Mouse (Mus musculus) Muller cell, postnatal 12 days (primary cell): Measurements from ENCODE around the gene Vstm4.

ENCODE experiments used
- DNase-seq: peaks from one replicate; pipeline ENCODE4 v3.0.0-alpha.2; 2015; ENCODE audit errors: inconsistent ontology term

Vstm4 gene

GRCm38 (mm10) chr14:32947512-32947911, 91.0 kb downstream of the Vstm4 start:
- peak; percentile 12 for DNase-seq

GRCm38 (mm10) chr14:32950312-32951301, 94.1 kb downstream of the Vstm4 start:
- peak; percentile 10 for DNase-seq

- peak; percentile 81 for DNase-seq
Measured at GRCm38 (mm10) chr14:32956486-32956885, 99.9 kb downstream of the Vstm4 start.

- DNase-seq: no peak
Measured at GRCm38 (mm10) chr14:32958671-32959070, 102.1 kb downstream of the Vstm4 start.

GRCm38 (mm10) chr14:32960481-32960880, 103.9 kb downstream of the Vstm4 start:
- DNase-seq: peak; percentile 28

- no peak for DNase-seq
Measured at GRCm38 (mm10) chr14:32964742-32965141, 108.2 kb downstream of the Vstm4 start.

- no peak for DNase-seq
Measured at GRCm38 (mm10) chr14:32970700-32971099, 114.1 kb downstream of the Vstm4 start.

- no peak for DNase-seq
Measured at GRCm38 (mm10) chr14:32984176-32984738, 127.7 kb downstream of the Vstm4 start.

- no peak for DNase-seq
Measured at GRCm38 (mm10) chr14:32986659-32987058, 130.1 kb downstream of the Vstm4 start.
